Mouse (Mus musculus) midbrain, embryonic 16.5 days (tissue): ENCODE results near the gene Gng3. TPM values are rescaled to one million over a fixed set of nuclear protein-coding genes. Genes with fewer than 3 reads are reported as not detected.

Experiments
- ATAC-seq: fragments of 200-750 bp; cut with Nextera tagmentation; 2 replicates; pipeline ENCODE4 v1.8.0; 2017; ENCODE audit warnings: moderate TSS enrichment
- H3K27ac ChIP-seq: fragments of 300-500 bp; sonication (generic); 2 replicates; pipeline ENCODE4 v1.5.1; 2014; ENCODE audit warnings: mild to moderate bottlenecking, low read length, mixed read lengths
- H3K27me3 ChIP-seq: fragments of 300-500 bp; sonication (generic); 2 replicates; pipeline ENCODE4 v1.6.1; 2014; ENCODE audit warnings: low read depth, low read length, mixed read lengths; ENCODE audit not compliant: control insufficient read depth, insufficient read depth
- H3K36me3 ChIP-seq: fragments of 300-500 bp; sonication (generic); 2 replicates; pipeline ENCODE4 v1.6.1; 2014; ENCODE audit warnings: mild to moderate bottlenecking, low read length, moderate library complexity, mixed read lengths; ENCODE audit not compliant: control insufficient read depth, insufficient read depth
- H3K4me1 ChIP-seq: fragments of 300-500 bp; sonication (generic); 2 replicates; pipeline ENCODE4 v1.6.1; 2014; ENCODE audit warnings: mild to moderate bottlenecking, low read length, mixed read lengths; ENCODE audit not compliant: control insufficient read depth, insufficient read depth
- H3K4me2 ChIP-seq: fragments of 300-500 bp; sonication (generic); 2 replicates; pipeline ENCODE4 v1.6.1; 2014; ENCODE audit warnings: mild to moderate bottlenecking, low read length, mixed read lengths
- H3K4me3 ChIP-seq: fragments of 300-500 bp; sonication (generic); 2 replicates; pipeline ENCODE4 v1.5.1; 2014; ENCODE audit warnings: low read depth, mild to moderate bottlenecking, low read length, moderate library complexity, mixed read lengths
- H3K9ac ChIP-seq: fragments of 300-500 bp; sonication (generic); 2 replicates; pipeline ENCODE4 v1.6.1; 2014; ENCODE audit warnings: low read depth, low read length, mixed read lengths
- H3K9me3 ChIP-seq: fragments of 300-500 bp; sonication (generic); replicated peaks from 2 replicates; pipeline ENCODE4 v1.6.1; 2014; ENCODE audit warnings: mild to moderate bottlenecking, low read length, mixed read lengths; ENCODE audit not compliant: control insufficient read depth, poor library complexity, severe bottlenecking
- WGBS: fragments of 180-500 bp; shearing (Covaris S2); extraction: QIAGEN DNeasy Blood & Tissue Kit; methylation state at CpG from one replicate; pipeline ENCODE4 v1.1.7; 2014; 5-methylcytosine and 5-hydroxymethylcytosine counted together
- polyA plus RNA-seq: library from polyadenylated mRNA; unstranded; fragments of >200 nt; fragmentation: Nextera tagmentation; extraction: Ambion mirVana; gene quantifications from 2 replicates; pipeline ENCODE4 v1.2.1, GENCODE M21; 2015

The Gng3 gene
- 477 and 539 TPM in 2 replicates for polyA plus RNA-seq

DNA sequence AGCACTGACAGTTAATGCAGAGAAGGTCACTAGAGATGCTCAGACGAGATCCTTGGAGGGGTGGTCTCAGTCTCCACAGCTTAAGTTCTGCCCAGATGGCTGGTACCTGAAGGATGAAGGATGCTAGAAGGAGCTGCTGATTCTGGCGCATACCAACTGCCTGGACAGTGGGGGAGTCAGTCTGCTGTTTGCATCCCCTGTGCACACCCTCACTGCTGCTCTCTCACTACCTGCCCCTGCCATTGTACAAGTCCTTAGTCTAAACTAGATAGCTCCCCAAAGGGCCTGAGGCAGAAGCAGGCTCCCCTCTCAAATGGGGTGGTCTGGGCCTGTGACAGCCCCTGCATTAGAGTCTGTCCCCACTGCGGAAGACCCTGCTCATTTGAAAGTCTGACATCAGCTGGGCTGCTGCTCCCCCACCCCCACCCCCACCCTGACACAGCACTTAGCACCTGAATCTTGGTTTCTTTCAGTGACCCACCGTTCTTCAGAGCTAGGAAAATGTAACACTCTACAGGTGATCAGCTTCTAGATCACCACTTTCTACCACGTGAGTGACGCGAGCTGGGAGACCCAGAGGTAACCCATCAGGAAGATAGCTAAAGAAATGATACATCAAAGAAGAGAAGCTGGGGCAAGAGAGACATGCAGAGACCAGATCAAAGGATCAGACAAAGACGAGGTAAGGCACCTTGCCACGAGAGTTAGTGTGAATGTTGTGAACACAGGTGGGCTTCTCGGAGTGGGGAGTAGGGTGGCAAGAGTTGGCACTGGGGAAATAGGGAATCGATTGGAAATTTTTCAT, at the start of gene Gng3:
Gng3 (minus strand) TSS at position 92 of the 805 bp plus-strand sequence.
- peak within 1 kb of the TSS; percentile 67 for H3K4me3 ChIP-seq
- no peaks in the 10 kb centered on the region for H3K27me3 ChIP-seq
- H3K9ac ChIP-seq: peak within 1 kb of the TSS; percentile 92
- peak within 1 kb of the TSS; percentile 95 for H3K27ac ChIP-seq
- peak; percentile 93 for ATAC-seq
- H3K36me3 ChIP-seq: peaks cover 11% of the 10 kb centered on the region
- peaks cover 11% of the 10 kb centered on the region for H3K4me1 ChIP-seq
- 24% methylated on average over 11 of the region's 11 CpGs for WGBS
- peak within 1 kb of the TSS; percentile 87 for H3K4me2 ChIP-seq
- no peaks in the 10 kb centered on the region for H3K9me3 ChIP-seq

DNA sequence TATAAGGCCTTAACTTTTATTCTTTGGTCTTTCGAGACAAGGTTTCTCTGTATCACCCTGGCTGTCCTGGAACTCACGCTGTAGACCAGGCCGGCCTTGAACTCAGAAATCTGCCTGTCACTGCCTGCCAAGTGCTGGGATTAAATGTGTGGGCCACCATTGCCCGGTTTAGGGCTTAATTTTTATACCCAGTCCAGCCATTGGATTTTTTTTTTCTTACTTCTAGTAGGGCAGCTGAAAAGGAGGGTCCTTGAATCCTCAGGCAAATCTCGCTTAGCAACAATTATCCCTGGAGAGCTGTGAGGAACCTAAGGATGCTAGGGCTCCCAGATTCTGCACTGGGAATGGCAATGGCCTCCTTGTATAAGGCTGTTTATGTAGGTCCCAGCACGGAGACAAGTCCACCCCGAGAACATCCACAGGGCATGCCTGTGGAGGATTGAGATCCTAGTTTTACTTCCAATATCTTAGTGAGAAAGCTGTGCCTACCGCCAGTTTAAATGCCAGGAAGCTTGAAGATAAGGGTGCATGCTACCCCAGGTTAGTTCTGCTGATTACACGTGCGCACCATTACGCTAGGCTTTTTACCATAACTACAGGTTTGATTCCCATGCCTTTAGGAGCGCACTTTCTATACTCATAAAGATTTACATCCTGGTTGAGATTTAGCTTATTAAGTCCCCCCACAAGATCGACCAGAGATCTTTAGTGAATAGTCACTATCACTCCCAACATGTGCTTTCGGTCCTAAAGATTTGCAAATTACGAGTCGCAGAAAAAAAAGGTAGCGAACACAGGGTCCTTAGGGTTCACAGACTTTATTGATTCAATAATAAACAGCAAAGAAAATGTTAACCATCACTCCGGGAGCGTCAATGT, 48.8 kb upstream of the Gng3 start:
- peak overlapping the region; percentile 88; the same call in 1 of the 2 replicates for H3K27ac ChIP-seq
- H3K36me3 ChIP-seq: no peaks in the 10 kb centered on the region
- H3K4me3 ChIP-seq: peak overlapping the region; percentile 71
- no peaks in the 10 kb centered on the region for H3K27me3 ChIP-seq
- H3K9ac ChIP-seq: peak overlapping the region; percentile 70
- H3K9me3 ChIP-seq: no peaks in the 10 kb centered on the region
- WGBS: 16% methylated on average over 19 of the region's 19 CpGs
- peaks cover 19% of the 10 kb centered on the region for H3K4me1 ChIP-seq
- peak overlapping the region; percentile 90 for H3K4me2 ChIP-seq
- no peak for ATAC-seq

DNA sequence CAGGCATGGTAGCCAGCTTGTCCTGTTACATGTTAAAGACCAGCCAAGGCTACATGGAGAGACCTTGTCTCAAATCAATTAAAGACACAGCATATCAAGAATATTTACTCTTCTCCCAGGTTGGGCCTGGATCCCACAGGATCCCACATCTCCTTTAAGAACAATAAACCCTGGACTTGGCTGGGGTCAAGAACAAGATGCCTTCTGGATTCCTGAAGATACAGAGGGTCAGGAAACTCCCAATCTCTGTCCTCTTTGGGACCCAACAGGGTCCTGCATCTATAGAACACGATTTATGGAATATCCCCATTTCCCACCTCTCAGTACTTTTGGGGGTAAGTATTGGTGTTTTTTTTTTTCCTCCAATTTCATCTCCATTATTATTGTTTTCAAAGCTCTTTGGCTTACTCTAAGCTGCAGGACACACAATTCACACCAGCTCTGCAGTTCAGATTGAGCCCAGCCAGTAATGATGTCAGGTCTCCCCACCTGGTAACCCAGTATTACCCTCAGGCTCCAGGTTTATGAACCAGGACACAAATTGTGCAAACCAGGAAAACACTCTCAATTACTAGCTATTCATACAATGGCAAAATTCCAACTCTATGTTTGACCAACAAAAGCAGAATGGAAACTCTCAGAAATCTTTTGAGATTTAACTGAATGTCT, 48.1 kb upstream of the Gng3 start:
- ATAC-seq: no peak
- Histone ChIP-seq H3K27me3 (no peaks in the 10 kb centered on the region), H3K36me3 (no peaks in the 10 kb centered on the region), H3K4me3 (no peak overlapping the region), H3K4me2 (no peak overlapping the region), H3K9ac (peak overlapping the region; percentile 70; the same call in 1 of the 2 replicates), H3K4me1 (peaks cover 19% of the 10 kb centered on the region), H3K9me3 (no peaks in the 10 kb centered on the region), H3K27ac (no peak overlapping the region)
- 39% methylated on average over 1 of the region's 1 CpGs for WGBS

DNA sequence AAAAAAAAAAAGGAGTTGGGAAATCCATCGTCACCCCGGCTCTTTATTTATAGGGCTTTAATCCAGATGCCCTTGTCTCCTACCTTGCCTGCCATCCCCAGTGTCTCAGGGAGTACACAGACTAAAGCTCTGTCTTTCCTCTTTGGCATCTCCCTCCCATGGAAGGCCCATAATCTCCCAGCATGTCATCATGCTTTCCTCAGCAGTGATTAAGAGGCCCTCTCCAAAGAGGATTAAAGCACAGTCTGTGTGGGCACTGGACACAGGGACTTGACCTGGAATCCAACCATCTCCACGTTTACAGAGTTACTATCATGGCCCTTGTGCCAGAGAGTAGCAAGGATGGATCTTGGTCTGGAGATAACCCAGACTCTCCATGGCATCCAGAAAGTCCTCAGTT, 44.6 kb upstream of the Gng3 start, which contains the start of the genes Lbhd1 and Gm49403:
Lbhd1 (plus strand) TSS at position 117 of the 400 bp plus-strand sequence.
Gm49403 (plus strand) TSS at position 315 of the 400 bp plus-strand sequence.
- no peaks in the 10 kb centered on the region for H3K9me3 ChIP-seq
- 54% methylated on average over 3 of the region's 3 CpGs for WGBS
- no peak for ATAC-seq

DNA sequence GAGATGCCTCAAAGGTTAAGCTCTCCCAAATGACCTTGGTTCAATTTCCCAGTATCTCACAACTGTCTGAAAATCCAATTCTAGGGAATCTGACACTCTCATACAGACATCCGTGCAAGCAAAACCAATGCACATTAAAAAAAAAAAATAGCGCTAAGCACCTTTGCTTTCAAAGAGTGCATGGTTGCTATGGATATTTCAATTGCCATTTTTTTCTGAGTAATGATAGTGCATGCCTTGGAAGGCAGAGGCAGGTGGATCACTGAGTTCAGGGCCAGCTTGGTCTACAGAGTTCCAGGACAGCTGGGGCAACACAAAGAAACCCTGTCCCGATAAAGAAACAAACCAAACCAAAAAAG, 42.0 kb upstream of the Gng3 start:
- no peaks in the 10 kb centered on the region for H3K27me3 ChIP-seq
- no peaks in the 10 kb centered on the region for H3K9me3 ChIP-seq
- no peak for ATAC-seq
- H3K4me1 ChIP-seq: peaks cover 11% of the 10 kb centered on the region
- H3K36me3 ChIP-seq: no peaks in the 10 kb centered on the region; the same call in 1 of the 2 replicates
- peak overlapping the region; percentile 77 for H3K4me3 ChIP-seq
- peak overlapping the region; percentile 89 for H3K4me2 ChIP-seq
- WGBS: 10% methylated on average over 3 of the region's 3 CpGs
- peak overlapping the region; percentile 92; the same call in 1 of the 2 replicates for H3K9ac ChIP-seq
- no peak overlapping the region for H3K27ac ChIP-seq

More for the DNA sequence above, 44.6 kb upstream of the Gng3 start, which contains the start of the genes Lbhd1 and Gm49403:
- H3K27me3 ChIP-seq: no peaks in the 10 kb centered on the region
- H3K4me2 ChIP-seq: no peak within 1 kb of the TSS
- no peak within 1 kb of the TSS for H3K9ac ChIP-seq
- H3K36me3 ChIP-seq: no peaks in the 10 kb centered on the region
- no peak within 1 kb of the TSS for H3K4me3 ChIP-seq
- H3K4me1 ChIP-seq: peaks cover 23% of the 10 kb centered on the region
- H3K27ac ChIP-seq: no peak within 1 kb of the TSS

DNA sequence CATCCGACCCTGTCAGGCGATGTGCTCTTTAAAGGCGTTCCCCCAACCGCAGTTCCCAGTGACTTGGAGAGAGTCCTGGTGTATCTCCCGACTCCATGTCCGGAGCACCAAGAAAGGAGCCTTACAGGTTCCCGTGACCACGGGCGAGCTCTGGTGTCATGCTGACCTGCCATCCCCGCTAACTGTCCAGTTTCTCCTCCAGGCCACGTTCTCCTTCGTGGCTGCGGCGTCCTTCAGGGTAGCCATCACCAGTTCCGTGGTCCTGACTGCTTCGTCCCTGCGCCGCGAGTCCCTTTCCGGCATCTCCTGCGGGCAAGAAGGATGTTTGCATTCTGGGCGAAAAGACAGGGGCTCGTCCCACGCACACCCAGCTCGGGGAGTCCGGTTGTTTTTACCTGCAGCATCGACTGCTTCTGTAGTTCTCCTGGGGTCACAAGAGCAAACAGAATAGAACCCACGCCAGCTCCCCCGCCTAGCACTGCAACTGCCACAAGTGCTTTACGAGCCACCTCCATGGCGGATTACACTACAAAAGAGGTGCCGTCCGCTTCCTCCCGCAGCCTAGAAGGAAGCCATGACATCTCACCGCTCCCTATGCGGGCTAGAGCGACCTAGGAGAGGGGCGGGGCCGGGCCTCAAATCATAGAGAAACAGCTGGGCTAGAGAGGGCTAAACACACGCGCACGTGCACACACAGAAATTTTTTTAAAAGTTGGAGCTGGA, 41.5 kb upstream of the Gng3 start, which contains the start of gene Uqcc3:
Uqcc3 (minus strand) TSS at position 613 of the 723 bp plus-strand sequence.
- under 1% methylated on average over 42 of the region's 42 CpGs for WGBS
- ATAC-seq: peak; percentile 97

DNA sequence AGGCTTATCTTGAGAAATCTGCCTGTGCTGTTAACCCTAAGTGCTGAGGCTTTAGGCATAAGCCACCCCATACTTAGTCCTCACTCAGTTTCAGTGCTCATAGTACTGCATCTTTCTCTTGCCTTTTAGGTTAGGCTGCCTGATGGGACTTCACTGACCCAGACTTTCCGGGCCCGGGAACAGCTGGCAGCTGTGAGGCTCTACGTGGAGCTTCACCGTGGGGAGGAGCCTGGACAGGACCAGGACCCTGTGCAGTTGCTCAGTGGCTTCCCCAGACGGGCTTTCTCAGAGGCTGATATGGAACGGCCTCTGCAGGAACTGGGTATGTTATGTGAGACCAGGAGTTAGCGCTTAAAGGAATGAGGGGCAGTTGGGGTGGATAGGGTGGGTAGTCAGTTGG, 36.0 kb upstream of the Gng3 start:
- Histone ChIP-seq H3K4me2 (no peak overlapping the region), H3K27ac (no peak overlapping the region), H3K9ac (no peak overlapping the region), H3K4me3 (no peak overlapping the region), H3K9me3 (no peaks in the 10 kb centered on the region), H3K36me3 (peaks cover 6% of the 10 kb centered on the region; the same call in 1 of the 2 replicates), H3K4me1 (peaks cover 20% of the 10 kb centered on the region), H3K27me3 (no peaks in the 10 kb centered on the region)
- ATAC-seq: no peak
- 95% methylated on average over 7 of the region's 7 CpGs for WGBS

More for the DNA sequence above, 41.5 kb upstream of the Gng3 start, which contains the start of gene Uqcc3:
- Histone ChIP-seq H3K4me2 (peak within 1 kb of the TSS; percentile 89), H3K4me1 (peaks cover 11% of the 10 kb centered on the region), H3K9me3 (no peaks in the 10 kb centered on the region), H3K36me3 (no peaks in the 10 kb centered on the region; the same call in 1 of the 2 replicates), H3K4me3 (peak within 1 kb of the TSS; percentile 77), H3K27ac (peak within 1 kb of the TSS; percentile 85), H3K27me3 (no peaks in the 10 kb centered on the region), H3K9ac (peak within 1 kb of the TSS; percentile 92)
